Mouse (Mus musculus) cerebellum, postnatal 14 days (tissue): Measurements from ENCODE around the gene Kcna3.

ENCODE experiments used
- DNase-seq, 2 experiments: peaks; one replicate each; pipeline ENCODE4 v3.0.0; 2021; ENCODE audit warnings: mixed read lengths in 2 of 2

Gene Kcna3

DNA sequence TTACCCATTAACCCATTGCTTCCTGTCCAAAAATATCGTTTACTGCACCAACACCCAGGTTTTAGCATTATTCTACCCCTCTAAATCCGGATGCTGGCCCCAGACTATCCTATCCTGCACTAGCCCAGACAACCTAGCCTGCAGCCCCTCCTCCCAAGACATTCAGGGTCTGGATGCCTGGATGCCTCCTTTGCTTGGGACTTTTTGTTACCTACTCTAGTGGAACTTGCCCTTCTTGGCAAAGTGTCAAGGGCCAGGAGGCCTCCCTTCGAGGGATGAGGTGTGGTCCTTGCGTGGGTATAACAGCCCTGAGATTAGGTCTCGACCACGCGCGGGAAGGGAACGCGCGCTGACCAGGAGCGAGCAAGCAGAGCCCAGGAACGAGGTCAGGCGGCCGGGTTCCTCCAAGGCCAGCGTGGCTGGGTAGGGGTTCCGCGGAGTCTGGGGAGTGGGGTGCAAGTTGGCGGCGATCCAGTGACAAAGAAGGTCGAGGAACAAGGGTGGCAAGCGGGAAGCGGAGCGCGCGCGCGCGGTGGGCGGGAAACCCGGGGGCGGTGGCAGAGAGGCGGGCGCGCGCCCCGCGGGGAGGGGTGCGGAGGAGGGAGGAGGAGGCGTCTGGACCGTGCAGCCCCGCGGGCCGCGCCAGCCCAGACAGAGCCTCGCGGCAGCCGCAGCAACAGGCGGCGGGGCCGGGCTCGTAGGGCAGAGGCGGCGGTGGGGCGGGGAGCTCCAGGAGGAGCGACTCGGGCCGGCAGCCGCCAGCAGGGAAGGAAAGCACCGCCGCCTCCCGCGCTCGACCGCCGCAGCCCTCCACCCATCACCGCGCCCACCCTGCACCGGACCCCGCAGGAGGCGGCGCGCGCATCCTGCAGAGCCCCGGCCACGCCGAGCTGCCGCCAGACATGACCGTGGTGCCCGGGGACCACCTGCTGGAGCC is at the start of gene Kcna3:
Kcna3 (plus strand) TSS at position 649 of the 937 bp plus-strand sequence.
- DNase-seq, result peak; percentile 76 to 78

DNA sequence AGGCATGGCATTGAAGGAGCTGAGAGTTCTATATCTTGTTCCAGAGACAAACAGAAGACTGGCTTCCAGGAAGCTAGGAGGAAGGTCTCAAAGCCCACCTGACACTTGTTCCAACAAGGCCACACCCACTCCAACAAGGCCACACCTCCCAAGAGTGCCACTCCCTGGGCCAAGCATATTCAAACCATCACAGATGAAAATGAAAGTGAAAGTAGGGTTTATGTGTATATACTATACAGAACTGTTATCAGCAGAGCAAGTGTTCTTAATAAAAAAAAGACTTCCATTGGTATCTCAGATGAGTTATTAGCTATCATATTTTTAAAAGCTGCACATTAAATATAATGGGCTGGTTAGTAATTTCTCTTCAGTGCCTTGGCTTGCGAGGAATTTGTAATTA is 44.6 kb upstream of the Kcna3 start:
- no peak for DNase-seq

DNA sequence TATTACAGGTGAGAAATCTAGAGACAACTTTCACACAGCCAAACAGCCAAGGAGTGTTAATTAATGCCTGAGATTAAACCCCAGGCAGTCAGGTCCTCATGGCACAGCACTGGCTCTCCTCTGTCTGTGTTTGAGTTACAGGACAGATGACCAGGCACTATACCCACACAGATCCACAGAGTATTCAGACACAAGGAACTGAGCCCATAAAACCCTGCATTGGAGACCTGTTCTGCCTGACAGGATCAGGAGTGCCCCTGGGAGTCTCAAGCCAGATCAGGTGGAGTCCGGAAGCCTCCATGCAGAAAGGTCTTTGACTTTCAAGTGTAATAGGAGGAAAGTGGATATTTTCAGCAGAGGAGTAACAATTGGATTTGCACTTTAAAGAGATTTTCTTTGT is 40.6 kb upstream of the Kcna3 start:
- no peak for DNase-seq

DNA sequence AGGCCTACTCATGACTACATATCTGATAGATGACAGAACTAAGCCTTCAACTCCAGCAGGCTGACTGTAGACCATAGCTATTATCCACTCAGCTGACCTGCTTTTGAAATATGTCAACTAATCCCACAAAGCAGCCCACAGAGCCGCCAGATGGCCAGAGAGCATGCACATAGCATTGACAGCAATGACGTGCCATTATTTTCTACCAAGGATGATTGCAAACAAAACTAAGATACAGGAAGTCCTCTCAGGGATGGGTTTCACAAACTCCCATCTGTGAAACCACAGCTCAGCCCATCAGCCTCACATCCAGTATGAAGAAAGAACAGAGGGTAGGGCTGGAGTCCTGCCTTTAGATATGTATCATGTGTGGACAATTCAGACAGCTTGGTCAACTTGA is 39.8 kb upstream of the Kcna3 start:
- DNase-seq, result peak; percentile 4 to 16

DNA sequence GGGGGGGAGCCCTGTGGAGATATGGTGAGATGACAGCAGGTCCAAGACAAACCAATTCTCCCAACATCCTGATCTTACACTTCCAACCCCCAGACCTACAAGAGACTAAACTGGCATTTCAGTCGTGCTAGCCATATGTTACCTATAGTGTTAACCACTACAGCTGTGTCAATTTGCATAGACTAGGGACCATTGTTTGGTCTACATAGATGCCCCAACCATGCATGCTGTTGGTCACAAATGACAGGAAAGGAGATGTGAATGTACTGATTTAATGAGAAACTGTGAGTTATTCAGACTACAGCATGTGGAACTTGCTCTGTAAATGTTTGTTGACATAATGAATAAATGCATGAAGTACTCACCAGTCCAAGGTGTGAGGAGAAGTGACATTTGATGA is 37.6 kb upstream of the Kcna3 start:
- no peak for DNase-seq

DNA sequence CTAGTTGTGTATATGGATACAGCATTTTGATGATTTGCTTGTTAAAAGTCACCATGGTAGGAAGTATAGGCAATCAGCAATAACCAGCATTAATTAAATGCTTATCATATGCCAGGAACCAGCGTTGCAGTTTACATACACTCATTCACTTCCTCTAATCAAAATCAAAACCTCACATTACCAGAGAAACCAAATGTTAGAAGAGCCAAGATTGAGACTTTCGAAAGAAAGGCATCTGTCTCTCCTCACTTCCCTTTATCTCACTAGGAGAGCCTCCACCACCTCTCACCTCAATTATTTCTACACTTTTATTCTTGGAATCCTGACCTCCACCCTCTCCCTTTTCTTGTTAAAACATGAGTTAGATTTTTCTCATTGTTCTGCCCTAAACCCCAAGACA is 35.8 kb upstream of the Kcna3 start:
- DNase-seq, result no peak

DNA sequence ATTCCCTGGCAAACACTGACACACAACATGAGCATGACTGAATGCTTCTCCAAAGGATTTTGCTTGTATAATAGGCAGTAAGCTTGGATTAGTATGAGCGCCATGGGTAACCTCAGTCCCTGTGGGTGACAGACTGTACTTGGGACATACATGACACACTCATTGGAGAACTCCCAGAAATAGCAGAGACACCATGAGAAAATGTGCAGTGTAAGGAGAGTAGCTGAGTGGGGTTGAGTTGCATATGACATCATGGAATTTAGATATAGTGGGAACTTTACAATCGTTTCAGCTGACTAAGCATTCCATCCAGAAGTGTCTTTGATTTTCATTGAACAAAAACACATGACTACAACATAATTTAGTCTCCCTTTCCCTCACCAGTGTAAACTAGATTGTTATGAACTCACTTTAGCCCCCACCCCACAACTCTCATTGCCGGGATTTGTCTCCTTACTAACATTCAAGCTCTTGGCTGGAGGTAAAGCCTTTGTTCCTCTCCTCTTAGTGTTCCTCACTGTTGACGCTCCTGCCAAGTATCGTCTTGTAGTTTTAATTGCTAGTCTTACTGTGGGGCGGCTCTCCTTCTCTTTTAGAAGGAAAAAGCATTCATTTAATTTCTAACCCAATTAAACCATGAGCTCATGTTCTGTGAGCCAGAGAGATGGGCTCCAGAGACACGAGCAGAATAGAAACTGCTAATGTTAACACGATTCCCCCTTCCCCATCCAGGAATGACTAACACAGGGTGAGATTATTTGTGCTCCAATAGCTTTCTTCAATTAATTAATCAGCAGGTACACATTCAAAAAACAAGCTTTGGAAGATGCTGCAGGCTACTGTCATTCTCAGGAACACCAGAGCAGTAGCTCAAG is 33.5 kb upstream of the Kcna3 start:
- DNase-seq, result no peak

DNA sequence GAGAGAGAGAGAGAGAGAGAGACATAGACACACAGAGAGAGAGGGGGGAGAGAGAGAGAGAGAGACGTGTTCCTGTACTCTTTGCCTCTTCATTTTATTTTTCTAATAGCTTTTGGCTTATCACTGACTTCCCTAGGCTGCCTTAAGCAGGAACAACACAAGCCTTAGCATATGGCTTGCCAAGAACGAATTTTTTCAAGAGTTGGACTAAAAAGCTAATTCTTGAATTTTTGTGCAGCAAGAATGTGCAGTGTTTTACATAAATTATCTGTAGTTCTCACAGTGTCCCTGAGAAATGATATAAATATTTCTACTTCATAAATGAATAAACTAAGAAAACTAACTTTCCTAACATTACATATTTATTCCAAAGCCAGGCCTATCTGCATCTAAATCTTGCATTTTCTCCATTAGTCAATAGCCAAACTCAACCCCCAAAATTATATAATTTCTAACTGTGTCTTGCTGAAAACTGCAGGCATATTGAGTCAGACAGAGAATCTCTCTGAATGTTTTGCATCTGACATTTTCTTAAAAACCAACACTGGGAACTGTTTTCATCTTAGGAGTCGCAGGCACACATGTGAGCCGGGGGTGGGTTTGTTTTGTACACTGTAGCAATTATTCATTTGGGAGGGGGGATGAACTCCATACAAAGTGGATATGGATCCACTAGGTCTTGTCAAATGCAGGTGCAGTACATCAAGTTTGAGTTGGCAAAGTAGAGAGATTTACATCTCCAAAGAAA is 26.5 kb upstream of the Kcna3 start:
- DNase-seq, result no peak

DNA sequence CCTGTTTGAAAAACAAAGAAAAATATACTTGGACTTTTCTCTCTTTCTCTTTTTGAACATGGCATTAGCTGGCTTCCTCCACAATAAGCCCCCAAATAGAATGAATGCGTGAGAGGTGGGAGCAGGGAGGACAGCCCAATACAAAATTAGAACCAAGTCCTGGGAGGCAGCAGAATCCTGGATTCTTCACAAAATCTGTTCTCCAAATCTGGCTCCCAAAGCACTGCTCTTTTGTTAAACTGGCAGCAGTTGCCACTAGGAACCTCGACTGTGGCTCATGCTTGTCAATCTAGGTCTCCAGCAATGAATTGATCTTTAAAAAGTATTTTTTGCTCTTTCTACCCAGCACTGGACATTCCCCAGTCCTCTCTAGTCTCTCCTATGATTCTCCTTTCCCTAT is 17.7 kb upstream of the Kcna3 start:
- DNase-seq, result no peak

DNA sequence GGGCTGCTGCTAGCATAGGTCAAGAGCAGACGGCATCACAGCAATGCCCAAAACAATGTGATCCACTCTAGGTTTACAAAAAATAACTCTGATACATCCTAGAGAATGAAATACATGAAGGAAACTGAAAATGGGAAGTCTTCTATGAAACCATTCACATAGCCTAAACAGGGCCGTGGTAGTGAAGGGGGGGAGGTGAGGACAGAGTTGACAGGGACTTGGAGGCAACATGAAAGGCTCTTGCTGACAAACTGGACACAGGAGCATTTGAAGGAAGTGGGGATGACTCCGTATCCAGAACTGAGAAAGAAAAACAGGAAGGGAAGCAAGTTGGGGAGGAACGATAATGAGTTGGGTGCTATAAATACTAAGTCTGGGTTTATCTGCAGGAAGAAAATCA is 4.4 kb upstream of the Kcna3 start:
- DNase-seq, result no peak

DNA sequence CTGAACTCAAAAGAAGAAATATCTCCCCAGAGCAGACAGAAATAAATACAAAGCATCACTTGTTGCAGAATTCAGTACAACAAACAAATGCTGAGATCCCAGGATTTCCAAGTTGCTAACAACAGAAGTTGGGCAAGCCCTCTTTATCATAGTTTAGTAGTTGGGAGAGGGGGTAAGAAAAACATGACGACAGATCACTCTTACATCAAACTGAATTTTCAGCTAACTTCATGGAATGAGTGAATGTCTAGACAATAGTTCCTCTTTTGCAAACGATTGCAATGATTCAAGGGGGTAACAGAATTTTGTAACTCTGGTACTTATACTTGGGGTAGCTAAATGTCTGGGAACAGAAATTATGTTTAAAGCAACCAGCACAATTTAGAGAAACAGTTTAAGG is 1.2 kb upstream of the Kcna3 start:
- no peak for DNase-seq

DNA sequence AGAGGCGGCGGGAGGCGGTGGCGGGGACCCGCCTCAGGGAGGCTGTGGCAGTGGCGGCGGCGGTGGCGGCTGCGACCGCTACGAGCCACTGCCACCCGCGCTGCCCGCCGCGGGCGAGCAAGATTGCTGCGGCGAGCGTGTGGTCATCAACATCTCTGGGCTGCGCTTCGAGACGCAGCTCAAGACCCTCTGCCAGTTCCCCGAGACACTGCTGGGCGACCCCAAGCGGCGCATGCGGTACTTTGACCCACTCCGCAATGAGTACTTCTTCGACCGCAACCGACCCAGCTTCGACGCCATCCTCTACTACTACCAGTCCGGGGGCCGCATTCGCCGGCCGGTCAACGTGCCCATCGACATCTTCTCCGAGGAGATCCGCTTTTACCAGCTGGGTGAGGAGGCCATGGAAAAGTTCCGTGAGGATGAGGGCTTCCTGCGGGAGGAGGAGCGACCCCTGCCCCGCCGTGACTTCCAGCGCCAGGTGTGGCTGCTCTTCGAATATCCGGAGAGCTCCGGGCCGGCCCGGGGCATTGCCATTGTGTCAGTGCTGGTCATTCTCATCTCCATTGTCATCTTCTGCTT is 580 bp downstream of the Kcna3 start:
- DNase-seq, result peak; percentile 38 to 42

DNA sequence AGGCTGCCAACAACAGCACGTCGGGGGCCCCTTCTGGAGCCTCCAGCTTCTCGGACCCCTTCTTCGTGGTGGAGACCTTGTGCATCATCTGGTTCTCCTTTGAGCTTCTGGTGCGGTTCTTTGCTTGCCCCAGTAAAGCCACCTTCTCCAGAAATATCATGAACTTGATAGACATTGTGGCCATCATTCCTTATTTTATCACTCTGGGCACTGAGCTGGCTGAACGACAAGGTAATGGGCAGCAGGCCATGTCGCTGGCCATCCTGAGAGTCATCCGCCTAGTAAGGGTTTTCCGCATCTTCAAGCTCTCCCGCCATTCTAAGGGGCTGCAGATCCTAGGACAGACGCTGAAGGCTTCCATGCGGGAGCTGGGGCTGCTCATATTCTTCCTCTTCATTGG is 1.1 kb downstream of the Kcna3 start:
- DNase-seq, result peak; percentile 43 to 54

DNA sequence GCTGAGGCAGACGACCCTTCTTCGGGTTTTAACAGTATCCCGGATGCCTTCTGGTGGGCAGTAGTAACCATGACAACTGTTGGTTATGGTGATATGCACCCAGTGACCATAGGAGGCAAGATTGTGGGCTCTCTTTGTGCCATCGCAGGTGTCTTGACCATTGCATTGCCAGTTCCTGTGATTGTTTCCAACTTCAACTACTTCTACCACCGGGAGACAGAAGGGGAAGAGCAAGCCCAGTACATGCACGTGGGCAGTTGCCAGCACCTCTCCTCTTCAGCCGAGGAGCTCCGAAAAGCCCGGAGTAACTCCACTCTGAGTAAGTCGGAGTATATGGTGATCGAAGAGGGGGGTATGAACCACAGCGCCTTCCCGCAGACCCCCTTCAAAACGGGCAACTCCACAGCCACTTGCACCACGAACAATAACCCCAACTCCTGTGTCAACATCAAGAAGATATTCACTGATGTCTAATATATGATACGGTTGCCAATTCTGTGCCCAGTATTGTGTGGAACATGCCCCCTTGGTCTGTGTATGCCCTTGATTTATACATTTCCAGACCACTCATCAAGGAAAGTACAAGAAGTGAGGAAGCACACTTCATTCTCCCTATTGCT is 1.7 kb downstream of the Kcna3 start:
- DNase-seq, result peak; percentile 11 to 21

DNA sequence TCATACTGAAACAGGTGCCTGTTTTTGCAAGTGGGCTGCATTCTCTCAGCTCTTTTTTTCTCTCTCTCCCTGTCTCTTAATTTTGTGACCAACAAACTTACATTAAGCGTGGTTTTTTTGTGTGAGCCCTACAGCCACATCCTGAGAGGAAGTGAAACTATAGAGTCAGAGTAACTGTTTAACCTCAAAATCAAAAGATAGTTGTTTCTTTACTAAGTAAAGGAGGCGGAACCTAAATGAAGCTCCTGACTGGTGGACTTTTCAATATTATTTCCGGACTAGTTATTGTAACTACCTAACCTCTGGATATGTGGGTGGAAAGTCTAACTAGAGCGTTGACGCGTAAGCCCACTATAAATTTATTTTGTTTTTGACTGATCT is 2.2 kb downstream of the Kcna3 start:
- no peak for DNase-seq

DNA sequence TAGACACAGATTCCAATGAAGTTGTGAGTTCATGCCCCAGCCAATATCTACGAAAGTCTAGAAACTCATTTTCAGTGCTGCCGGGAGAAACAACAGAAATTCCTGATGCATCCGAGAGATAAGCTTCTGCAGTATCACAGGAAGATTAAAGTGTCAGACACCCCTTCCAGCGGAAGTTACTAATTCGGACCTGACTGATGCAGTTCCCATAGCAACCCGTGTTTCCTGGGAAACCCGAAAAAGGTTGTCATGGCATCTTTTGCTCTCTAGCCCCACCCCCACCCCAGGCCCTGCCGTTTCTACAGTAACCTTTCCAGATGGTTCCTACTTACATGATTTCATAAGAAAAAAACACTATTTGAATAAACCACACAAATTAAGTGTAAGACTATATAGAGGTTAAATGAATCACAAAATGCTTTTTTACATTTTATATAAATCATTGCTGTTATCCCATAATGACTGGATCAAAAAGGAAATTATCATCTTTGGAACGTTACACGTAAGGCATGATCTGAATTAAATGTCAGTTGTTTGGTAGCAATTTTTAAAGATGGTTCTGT is 2.8 kb downstream of the Kcna3 start:
- peak; percentile 56 to 63 for DNase-seq

DNA sequence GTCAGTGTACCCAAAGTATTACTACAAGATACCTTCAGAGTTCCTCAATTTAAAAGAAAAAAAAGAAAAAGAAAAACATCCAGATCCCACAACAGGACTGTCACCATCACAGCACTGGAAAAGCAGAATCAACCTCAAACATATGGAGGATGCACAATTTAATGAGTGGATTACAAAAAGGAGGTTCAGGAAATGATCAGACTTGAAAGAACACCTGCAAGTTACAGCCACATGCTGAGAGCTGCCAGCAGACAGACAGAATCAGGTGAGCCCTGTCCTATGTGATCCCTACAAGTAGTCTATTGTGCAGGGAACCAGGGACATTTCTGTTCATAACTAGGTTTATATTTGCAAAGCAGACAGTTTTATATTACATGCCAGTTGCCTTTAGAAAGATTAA is 3.3 kb downstream of the Kcna3 start:
- DNase-seq, result peak in 1 of 2 experiments; percentile 4

DNA sequence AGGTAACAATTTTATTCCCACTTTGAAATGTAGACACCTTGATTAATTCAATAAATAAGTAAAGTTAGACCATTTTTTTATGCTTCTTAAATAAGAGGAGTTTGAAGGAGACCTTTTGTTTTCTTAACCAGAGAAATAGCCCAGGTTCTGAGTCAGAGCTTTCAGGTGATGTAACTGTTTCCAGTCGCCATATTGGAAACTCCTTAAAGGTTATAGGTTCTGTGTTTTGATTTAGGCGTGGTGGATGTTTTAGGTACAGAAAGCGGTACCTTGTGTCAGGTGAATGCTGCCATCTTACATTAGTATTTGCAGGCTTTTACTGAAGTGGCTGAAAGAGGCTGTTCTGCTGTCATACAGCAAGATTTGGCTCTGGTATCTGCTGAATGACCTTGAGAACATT is 4.4 kb downstream of the Kcna3 start:
- DNase-seq, result no peak

DNA sequence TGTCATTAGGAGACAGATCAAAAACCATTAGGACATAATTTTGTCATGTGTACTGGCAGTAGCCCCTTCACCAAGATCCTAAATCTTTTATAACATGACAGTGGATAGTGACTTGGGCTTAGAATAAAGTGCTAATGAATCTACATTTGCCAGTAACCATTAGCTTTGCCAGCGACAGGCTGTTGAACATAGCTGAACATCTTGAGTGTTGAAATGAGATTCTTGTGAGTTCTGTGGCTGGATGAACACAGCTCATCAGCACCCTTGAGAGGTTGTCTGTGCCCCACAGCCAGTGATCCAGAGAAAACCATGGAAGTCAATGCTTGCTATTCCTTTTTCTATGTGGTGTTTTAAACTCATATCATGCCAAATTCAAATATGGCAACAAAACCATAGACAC is 5.7 kb downstream of the Kcna3 start:
- DNase-seq, result no peak

DNA sequence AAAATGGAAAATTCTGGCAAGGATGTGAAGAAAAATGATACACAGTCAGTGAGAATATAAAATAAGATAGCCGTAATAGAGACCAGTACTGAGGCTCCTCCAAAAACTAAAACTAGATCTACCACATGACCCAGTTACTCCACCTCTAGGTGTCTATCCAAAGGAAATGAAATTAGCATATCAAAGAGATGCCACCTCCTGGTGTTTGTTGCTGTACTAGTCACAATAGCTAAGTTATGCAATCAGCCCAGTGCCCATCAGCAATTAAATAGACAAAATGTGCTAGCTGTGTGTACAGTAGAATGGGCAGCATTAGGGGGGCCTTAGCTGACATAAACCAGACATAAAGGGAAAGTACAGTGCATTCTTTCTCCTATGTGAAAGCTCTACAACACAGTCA is 25.5 kb downstream of the Kcna3 start:
- DNase-seq, result no peak

DNA sequence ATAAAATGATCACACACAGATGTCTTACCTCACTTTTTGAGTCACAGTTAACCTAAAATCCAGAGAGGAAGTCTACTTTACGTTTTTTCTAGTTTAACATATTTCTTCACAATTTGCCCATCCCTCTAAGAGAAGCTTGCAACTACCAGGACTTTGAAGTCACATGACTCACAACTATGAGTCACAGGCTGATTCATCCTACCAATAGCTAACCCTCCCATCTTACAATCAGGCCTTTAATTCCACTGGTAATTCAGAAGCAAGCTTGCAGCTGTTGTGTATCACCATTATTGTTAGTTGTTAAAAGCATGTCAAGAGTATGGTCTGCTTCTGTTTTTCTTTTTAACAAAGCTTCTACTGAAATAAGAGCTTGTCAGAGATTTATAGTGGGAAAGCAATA is 26.8 kb downstream of the Kcna3 start:
- DNase-seq, result no peak

DNA sequence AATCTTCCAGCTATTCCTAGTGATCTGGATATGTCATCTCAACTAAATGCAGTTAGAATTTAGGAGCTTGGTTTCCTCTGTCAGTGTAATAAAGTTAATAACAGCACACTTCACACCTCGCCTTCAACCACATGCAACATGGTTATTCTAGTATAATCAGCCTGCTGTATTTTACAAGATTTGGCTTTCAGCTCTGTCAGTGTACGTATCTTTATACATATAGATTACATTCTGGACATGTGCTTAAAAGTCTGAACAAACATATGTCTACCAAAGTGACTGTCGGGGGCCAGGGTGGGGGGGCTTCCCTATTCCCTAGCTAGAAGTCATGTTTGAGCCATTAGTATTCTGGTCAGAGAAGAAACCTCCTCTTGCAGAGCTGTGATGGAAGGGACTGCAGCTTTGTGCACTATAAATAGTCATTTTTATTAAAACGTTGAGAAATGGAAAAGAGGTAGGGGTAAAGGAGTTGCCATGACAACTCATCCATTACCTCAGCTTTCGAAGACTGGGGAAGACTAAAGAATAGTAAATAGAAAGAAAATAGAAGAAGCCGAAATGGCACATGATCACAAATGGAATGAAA is 29.6 kb downstream of the Kcna3 start:
- DNase-seq, result no peak
